Mouse (Mus musculus): ENCODE results near the gene Ntm.

DNA sequence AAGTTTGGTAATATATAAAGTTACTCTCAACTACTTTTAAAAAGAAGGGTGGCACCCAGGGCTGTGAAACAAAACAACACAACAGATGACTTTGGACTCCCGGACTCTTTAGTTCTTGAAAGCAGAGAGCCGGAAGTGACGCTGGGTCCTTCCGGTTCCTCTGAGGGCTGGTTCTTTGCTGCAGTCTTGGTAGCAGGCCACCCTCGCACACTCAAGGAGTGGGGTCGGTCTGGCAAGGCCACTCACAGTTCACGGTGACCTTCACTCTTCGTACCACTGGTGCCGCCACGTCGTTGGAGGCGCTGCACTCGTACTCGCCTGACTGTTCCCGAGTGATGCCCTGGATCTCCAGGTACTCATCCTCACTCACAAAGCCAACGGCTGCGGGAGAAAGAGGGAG lies 949.1 kb downstream of the Ntm start:
- no peak for TF ChIP-seq CTCF (IDR thresholded peaks at IDR 0.05; ENCODE audit: control insufficient read depth, insufficient read depth, insufficient replicate concordance, low read depth, low read length)
- peak; percentile 72; the same call in 1 of the 2 replicates for TF ChIP-seq POLR2A (IDR thresholded peaks at IDR 0.05; ENCODE audit: control insufficient read depth, low read depth, low read length)
